In genomic region chr1:125705412-125705811, GRCm38 (mm10) we compare ENCODE assay signal across 28 mouse cellular contexts. TPM values are rescaled to one million over a fixed set of nuclear protein-coding genes. Genes with fewer than 3 reads are reported as not detected.
DNase-seq lines count a peak whose midpoint lies in the region; ATAC-seq and TF ChIP-seq lines count a peak whose summit lies in the region.
"Had no signal": no experiment of that assay in that cellular context is flagged by ENCODE, and none has a peak within 500 bp of the region (broad histone marks: within the 10 kb centered on the region; RNA-seq: fewer than 3 reads in every experiment).

No protein-coding gene starts in this region.

- intact Hi-C loops in left cerebral cortex, adult 2 months (cut with DNase I): no loop called here

- H3K4me2 ChIP-seq in CH12.LX (ENCODE audit: insufficient read depth, low read depth, poor library complexity, severe bottlenecking): no peak overlapping the region
- H3K4me2 ChIP-seq: forebrain, embryonic 13.5 days; heart, embryonic 12.5 days; heart, embryonic 15.5 days; hindbrain, embryonic 13.5 days had no signal

- H3K27me3 ChIP-seq in CH12.LX (replicated peaks): peaks cover 36% of the 10 kb centered on the region
- no peaks in the 10 kb centered on the region for H3K27me3 ChIP-seq in Patski
- H3K27me3 ChIP-seq: forebrain, embryonic 13.5 days; heart, embryonic 12.5 days; heart, embryonic 15.5 days; hindbrain, embryonic 13.5 days had no signal

- H3K4me3 ChIP-seq in layer of hippocampus, adult 2 months: no peak overlapping the region
- no peak overlapping the region for H3K4me3 ChIP-seq in CH12.LX (replicated peaks in 1 of 3; ENCODE audit: low read depth in 2 of 3, low read length in 2 of 3, poor library complexity in 1 of 3)
- H3K4me3 ChIP-seq in left cerebral cortex, adult 2 months: no peak overlapping the region
- H3K4me3 ChIP-seq: forebrain, embryonic 10.5 days; forebrain, embryonic 13.5 days; gastrocnemius, adult 2 months; heart, embryonic 12.5 days; heart, embryonic 15.5 days; hindbrain, embryonic 10.5 days; hindbrain, embryonic 13.5 days had no signal

- TF ChIP-seq RAD21 in CH12.LX (IDR thresholded peaks at IDR 0.05; ENCODE audit: low read depth, low read length): no peak

- TF ChIP-seq CTCF in layer of hippocampus, adult 2 months (conservative IDR thresholded peaks at IDR 0.05): peak; percentile 16; the same call in 1 of the 2 replicates
- peak in 1 of 2 experiments; percentile 60; a peak in 2 of 4 replicates for TF ChIP-seq CTCF in CH12.LX (conservative IDR thresholded peaks at IDR 0.05 in 1 of 2, IDR thresholded peaks at IDR 0.05 in 1 of 2; ENCODE audit: low read depth in 2 of 2, low read length in 2 of 2)
- TF ChIP-seq CTCF in Patski (IDR thresholded peaks at IDR 0.05): peak; percentile 33
- no peak for TF ChIP-seq CTCF in left cerebral cortex, adult 2 months (IDR thresholded peaks at IDR 0.05)

- no peaks in the 10 kb centered on the region for H3K36me3 ChIP-seq in CH12.LX (replicated peaks in 1 of 2; ENCODE audit: control insufficient read depth in 1 of 2, insufficient read depth in 1 of 2, low read length in 1 of 2)
- H3K36me3 ChIP-seq: forebrain, embryonic 10.5 days; heart, embryonic 12.5 days; heart, embryonic 15.5 days; hindbrain, embryonic 10.5 days; hindbrain, embryonic 13.5 days had no signal

- DNase-seq in layer of hippocampus, adult 2 months (ENCODE audit: low spot score in 2 of 2): no peak
- DNase-seq in layer of hippocampus, postnatal 25 days (ENCODE audit: extremely low spot score in 1 of 2, low spot score in 1 of 2): no peak
- peak; percentile 24 for DNase-seq in 416B (ENCODE audit: low read depth)
- peak; percentile 21 for DNase-seq in CH12.LX (ENCODE audit: extremely low read depth)
- DNase-seq in Patski (ENCODE audit: low read depth, low spot score): no peak
- DNase-seq in left cerebral cortex, adult 2 months (ENCODE audit: extremely low spot score in 1 of 2, low spot score in 2 of 2): no peak
- DNase-seq in thymus, postnatal 25 days: no peak
- DNase-seq: adrenal gland, postnatal 10 days; adrenal gland, postnatal 36 days; cerebellum, adult 18-20 months; cerebellum, adult 9-10 months; cerebellum, postnatal 14 days; forebrain, postnatal 0 days; gastrocnemius, adult 2 months; gastrocnemius, postnatal 14 days; heart, postnatal 10 days; heart, postnatal 36 days had no signal

- no peak for ATAC-seq in Patski
- ATAC-seq in granulocyte monocyte progenitor cell, adult 5-6 weeks (replicated peaks; ENCODE audit: poor library complexity, severe bottlenecking): no peak
- ATAC-seq: activated CD4-positive, CD25-positive, alpha-beta regulatory T cell, adult 4 months; forebrain, embryonic 13.5 days; forebrain, postnatal 0 days; hindbrain, embryonic 16.5 days; intestine, embryonic 16.5 days had no signal

- dilution Hi-C loops in CH12.LX (cut with MboI; ENCODE audit: extremely low pct_ligation_motif_present, extremely low pct_unique_long_range_greater_than_20kb, low sequenced_read_pairs): no loop called here

- CTCF ChIA-PET in Patski (lab: Charles Lee): no interaction called here

- TF ChIP-seq EP300 in CH12.LX (IDR thresholded peaks at IDR 0.05; ENCODE audit: low read length): no peak

- POLR2A ChIA-PET in Patski (lab: Charles Lee): no interaction called here

- in situ Hi-C loops in CH12.LX (cut with MboI; ENCODE audit: low pct_ligation_motif_present, low pct_unique_long_range_greater_than_20kb, low sequenced_read_pairs) (no loop called here), Patski (cut with MboI; ENCODE audit: low pct_unique_long_range_greater_than_20kb) (no loop called here)

- no peak overlapping the region for H3K9ac ChIP-seq in CH12.LX (ENCODE audit: insufficient read depth, low read depth)
- H3K9ac ChIP-seq: forebrain, embryonic 13.5 days; forebrain, postnatal 0 days; heart, embryonic 12.5 days; heart, embryonic 15.5 days; hindbrain, embryonic 13.5 days had no signal

- no peaks in the 10 kb centered on the region for H3K4me1 ChIP-seq in CH12.LX (ENCODE audit: control insufficient read depth in 1 of 2, insufficient read depth in 2 of 2)
- H3K4me1 ChIP-seq: forebrain, embryonic 10.5 days; hindbrain, embryonic 10.5 days had no signal

- no peak for TF ChIP-seq POLR2A in CH12.LX (IDR thresholded peaks at IDR 0.05; ENCODE audit: low read depth, low read length)

- H3K9me3 ChIP-seq in CH12.LX (replicated peaks; ENCODE audit: low read length): no peaks in the 10 kb centered on the region
- H3K9me3 ChIP-seq: forebrain, embryonic 10.5 days; heart, embryonic 15.5 days; hindbrain, embryonic 10.5 days had no signal

- H3K27ac ChIP-seq in layer of hippocampus, adult 2 months: no peak overlapping the region
- H3K27ac ChIP-seq in CH12.LX (ENCODE audit: insufficient read depth, low read depth): no peak overlapping the region
- H3K27ac ChIP-seq in left cerebral cortex, adult 2 months: no peak overlapping the region
- H3K27ac ChIP-seq: forebrain, embryonic 10.5 days; forebrain, embryonic 13.5 days; gastrocnemius, adult 2 months; heart, embryonic 15.5 days; hindbrain, embryonic 10.5 days; hindbrain, embryonic 13.5 days had no signal

- H3K79me2 ChIP-seq in CH12.LX (replicated peaks; ENCODE audit: control insufficient read depth, extremely low read depth, insufficient read depth, poor library complexity, severe bottlenecking): no peaks in the 10 kb centered on the region

TF ChIP-seq in CH12.LX, 34 proteins besides CTCF, POLR2A, EP300 and RAD21:
- TF ChIP-seq TCF12 (IDR thresholded peaks at IDR 0.05; ENCODE audit: low read depth, low read length) (no peak), ETS1 (conservative IDR thresholded peaks at IDR 0.05; ENCODE audit: low read depth, low read length) (no peak), CHD1 (IDR thresholded peaks at IDR 0.05; ENCODE audit: low read depth, low read length) (no peak), ZKSCAN1 (IDR thresholded peaks at IDR 0.05; ENCODE audit: borderline replicate concordance, low read depth, low read length) (no peak), GABPA (IDR thresholded peaks at IDR 0.05; ENCODE audit: insufficient replicate concordance, low read depth, low read length) (no peak), PAX5 (IDR thresholded peaks at IDR 0.05; ENCODE audit: low read length) (no peak), USF2 (conservative IDR thresholded peaks at IDR 0.05; ENCODE audit: low read depth, low read length) (no peak), SIN3A (IDR thresholded peaks at IDR 0.05; ENCODE audit: low read length) (no peak), BHLHE40 (IDR thresholded peaks at IDR 0.05; ENCODE audit: low read depth, low read length) (no peak), ZNF384 (IDR thresholded peaks at IDR 0.05; ENCODE audit: low read depth, low read length) (no peak), TBP (conservative IDR thresholded peaks at IDR 0.05; ENCODE audit: low read depth, low read length) (no peak), E2F4 (IDR thresholded peaks at IDR 0.05; ENCODE audit: insufficient replicate concordance, low read depth, low read length) (no peak), USF1 (IDR thresholded peaks at IDR 0.05; ENCODE audit: low read depth, low read length) (no peak), ZMIZ1 (IDR thresholded peaks at IDR 0.05; ENCODE audit: low read depth, low read length) (no peak), MAFK (IDR thresholded peaks at IDR 0.05; ENCODE audit: insufficient replicate concordance, low read length) (no peak), UBTF (IDR thresholded peaks at IDR 0.05; ENCODE audit: low read depth, low read length) (no peak), KAT2A (IDR thresholded peaks at IDR 0.05; ENCODE audit: insufficient replicate concordance, low read length) (no peak), CHD2 (IDR thresholded peaks at IDR 0.05; ENCODE audit: low read length) (no peak)

RNA-seq across cellular contexts. Expression of gene Gpr39, which starts 28.6 kb away (rescaled TPM):
- total RNA-seq in layer of hippocampus, adult 2 months (2021): under 1 TPM in 1 of 2 experiments, not detected in 1; 0.22 TPM
- total RNA-seq in layer of hippocampus, postnatal 25 days (2021): under 1 TPM; 0.33 to 0.34 TPM
- total RNA-seq in CH12.LX (2012; rRNA removed) (not detected in 2 replicates), CH12.LX (2014; rRNA removed) (not detected in 2 replicates)
- polyA plus RNA-seq in CH12.LX (2012; ENCODE audit: insufficient read length, low read depth) (not detected in 2 replicates), Patski (2021) (14.3 TPM)
- not detected for total RNA-seq in left cerebral cortex, adult 2 months (2021)
- total RNA-seq in granulocyte monocyte progenitor cell, adult 5-6 weeks (2014; fragmentation: Nextera tagmentation): not detected in 2 replicates
- total RNA-seq in granulocyte monocyte progenitor cell, adult 5-6 weeks (2017): 0.04 TPM in 1 of 2 replicates, not detected in the other
- total RNA-seq: gastrocnemius, adult 2 months; gastrocnemius, postnatal 14 days had no signal
- polyA plus RNA-seq: activated CD4-positive, CD25-positive, alpha-beta regulatory T cell, adult 4 months; embryonic facial prominence, embryonic 11.5 days; forebrain, embryonic 10.5 days; forebrain, embryonic 13.5 days; forebrain, postnatal 0 days had no signal

Comparison
In these comparisons a context has a peak if more than half of its experiments do, and no peak if none do; other contexts are left out.
1. DNase-seq: peak in 416B (single experiment) and CH12.LX (single experiment); none in layer of hippocampus, adult 2 months (0 of 2), layer of hippocampus, postnatal 25 days (0 of 2), Patski (single experiment), left cerebral cortex, adult 2 months (0 of 2) and thymus, postnatal 25 days (single experiment).